Mouse (Mus musculus): ENCODE data around the gene Rab7b.

DNA sequence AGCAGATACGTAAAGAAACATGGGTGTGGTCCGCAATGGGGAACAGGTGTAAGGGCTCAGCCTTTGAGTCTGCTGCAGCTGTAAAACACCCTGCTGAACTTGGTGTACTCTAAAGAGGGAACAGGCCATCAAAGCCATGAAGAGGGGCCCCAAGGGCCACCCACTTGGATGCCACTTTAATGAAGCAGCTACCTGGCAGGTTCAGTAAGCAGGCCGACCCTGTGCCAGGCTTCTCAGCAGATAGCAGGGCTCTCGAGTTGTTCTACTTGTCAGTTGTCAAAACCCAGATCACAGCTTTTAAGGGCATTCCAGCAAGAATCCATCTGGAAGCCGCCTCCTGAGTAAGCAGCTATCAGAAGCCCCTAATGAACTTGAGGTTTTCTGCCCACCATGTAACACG, 32.9 kb upstream of the Rab7b start:
- TF ChIP-seq CTCF (IDR thresholded peaks at IDR 0.05; ENCODE audit: low read depth) (no peak), EP300 (IDR thresholded peaks at IDR 0.05; ENCODE audit: low read depth) (no peak)

Data from heart, postnatal 0 days (tissue).